Mouse (Mus musculus) CH12.LX (cell line): ENCODE measurements around the gene Prickle4. TPM values are rescaled to one million over a fixed set of nuclear protein-coding genes. Genes with fewer than 3 reads are reported as not detected.

Experiments used
- DNase-seq: peaks from one replicate; pipeline ENCODE4 v3.0.0-alpha.2; 2013; ENCODE audit errors: extremely low read depth
- H3K27ac ChIP-seq: 2 replicates; pipeline ENCODE4 v1.5.1; 2012; ENCODE audit warnings: low read depth, mild to moderate bottlenecking, control low read depth, moderate library complexity; ENCODE audit not compliant: insufficient read depth
- H3K27me3 ChIP-seq: replicated peaks from 2 replicates; pipeline ENCODE3; 2012; ENCODE audit warnings: inconsistent platforms
- H3K36me3 ChIP-seq, 2 experiments: replicated peaks in 1 of 2; 2 replicates each; pipeline versions ENCODE3 to v1.6.1; 2012; ENCODE audit warnings: inconsistent platforms in 1 of 2, low read length in 1 of 2, mild to moderate bottlenecking in 1 of 2, mixed read lengths in 1 of 2, moderate library complexity in 1 of 2; ENCODE audit not compliant: control insufficient read depth in 1 of 2, insufficient read depth in 1 of 2
- H3K4me1 ChIP-seq, 2 experiments: 2 replicates each; pipeline ENCODE4 v1.6.1; 2012; ENCODE audit warnings: inconsistent platforms in 1 of 2, moderate library complexity in 1 of 2; ENCODE audit not compliant: insufficient read depth in 2 of 2, control insufficient read depth in 1 of 2
- H3K4me2 ChIP-seq: 2 replicates; pipeline ENCODE4 v1.6.1; 2012; ENCODE audit warnings: low read depth, mild to moderate bottlenecking, control low read depth; ENCODE audit not compliant: poor library complexity, insufficient read depth, severe bottlenecking
- H3K4me3 ChIP-seq, 3 experiments: fragments of 150-350 bp in 1 of 3; sonication (generic) in 1 of 3; replicated peaks in 1 of 3; 2 replicates each; pipeline versions ENCODE3 to v1.5.1; 2011 to 2012; ENCODE audit warnings: low read depth in 2 of 3, low read length in 2 of 3, mild to moderate bottlenecking in 2 of 3, moderate library complexity in 2 of 3, control low read depth in 1 of 3, improper control_type of control experiment in 1 of 3, inconsistent platforms in 1 of 3, mixed read lengths in 1 of 3; ENCODE audit not compliant: poor library complexity in 1 of 3
- H3K79me2 ChIP-seq: replicated peaks from 2 replicates; pipeline ENCODE4 v1.6.1; 2012; ENCODE audit warnings: mild to moderate bottlenecking, moderate library complexity; ENCODE audit not compliant: control insufficient read depth, poor library complexity, insufficient read depth, severe bottlenecking; ENCODE audit errors: extremely low read depth
- H3K9ac ChIP-seq: 2 replicates; pipeline ENCODE4 v1.6.1; 2012; ENCODE audit warnings: low read depth, mild to moderate bottlenecking, control low read depth, moderate library complexity; ENCODE audit not compliant: insufficient read depth
- H3K9me3 ChIP-seq: replicated peaks from 2 replicates; pipeline ENCODE3; 2012; ENCODE audit warnings: low read length, inconsistent platforms, mixed read lengths
- BHLHE40 ChIP-seq: IDR thresholded peaks from 2 replicates; pipeline ENCODE4 v1.6.1; 2011; ENCODE audit warnings: mild to moderate bottlenecking, low read depth, low read length, improper control_type of control experiment
- CHD2 ChIP-seq: IDR thresholded peaks from 2 replicates; pipeline ENCODE4 v1.6.1; 2011; ENCODE audit warnings: low read length, improper control_type of control experiment
- CTCF ChIP-seq, 2 experiments: IDR thresholded peaks in 1 of 2; conservative IDR thresholded peaks in 1 of 2; 2 replicates each; pipeline ENCODE4 v1.5.1; 2011 to 2012; ENCODE audit warnings: low read depth in 2 of 2, low read length in 2 of 2, improper control_type of control experiment in 1 of 2, inconsistent platforms in 1 of 2, mild to moderate bottlenecking in 1 of 2, moderate library complexity in 1 of 2
- ELF1 ChIP-seq: IDR thresholded peaks from 2 replicates; pipeline ENCODE4 v1.6.1; 2014; ENCODE audit warnings: low read depth, mild to moderate bottlenecking, inconsistent platforms, low read length, improper control_type of control experiment
- EP300 ChIP-seq: IDR thresholded peaks from 2 replicates; pipeline ENCODE4 v1.6.1; 2011; ENCODE audit warnings: low read length, improper control_type of control experiment
- ETS1 ChIP-seq: conservative IDR thresholded peaks from 2 replicates; pipeline ENCODE4 v1.6.1; 2012; ENCODE audit warnings: low read depth, mild to moderate bottlenecking, inconsistent platforms, low read length, improper control_type of control experiment, moderate library complexity
- GABPA ChIP-seq: IDR thresholded peaks from 2 replicates; pipeline ENCODE4 v1.6.1; 2012; ENCODE audit warnings: low read depth, low read length, improper control_type of control experiment, inconsistent platforms; ENCODE audit not compliant: insufficient replicate concordance
- HCFC1 ChIP-seq: IDR thresholded peaks from 2 replicates; pipeline ENCODE4 v1.6.1; 2012; ENCODE audit warnings: low read depth, mild to moderate bottlenecking, inconsistent platforms, low read length, improper control_type of control experiment
- IRF4 ChIP-seq: IDR thresholded peaks from 2 replicates; pipeline ENCODE4 v1.6.1; 2014; ENCODE audit warnings: low read depth, mild to moderate bottlenecking, inconsistent platforms, low read length, improper control_type of control experiment
- JUND ChIP-seq: conservative IDR thresholded peaks from 2 replicates; pipeline ENCODE4 v1.6.1; 2011; ENCODE audit warnings: low read depth, low read length, improper control_type of control experiment
- KAT2A ChIP-seq: IDR thresholded peaks from 2 replicates; pipeline ENCODE4 v1.6.1; 2012; ENCODE audit warnings: low read length, improper control_type of control experiment, inconsistent platforms; ENCODE audit not compliant: insufficient replicate concordance
- MAX ChIP-seq: IDR thresholded peaks from 2 replicates; pipeline ENCODE4 v1.6.1; 2011; ENCODE audit warnings: low read length, improper control_type of control experiment
- MAZ ChIP-seq: IDR thresholded peaks from 2 replicates; pipeline ENCODE4 v1.6.1; 2012; ENCODE audit warnings: low read depth, mild to moderate bottlenecking, inconsistent platforms, low read length, improper control_type of control experiment, moderate library complexity
- MEF2A ChIP-seq: IDR thresholded peaks from 2 replicates; pipeline ENCODE4 v1.6.1; 2014; ENCODE audit warnings: low read depth, mild to moderate bottlenecking, inconsistent platforms, low read length, improper control_type of control experiment, borderline replicate concordance
- MXI1 ChIP-seq: IDR thresholded peaks from 2 replicates; pipeline ENCODE4 v1.6.1; 2011; ENCODE audit warnings: mild to moderate bottlenecking, low read depth, low read length, improper control_type of control experiment
- NRF1 ChIP-seq: IDR thresholded peaks from 2 replicates; pipeline ENCODE4 v1.6.1; 2014; ENCODE audit warnings: low read depth, mild to moderate bottlenecking, inconsistent platforms, low read length, improper control_type of control experiment, moderate library complexity
- PAX5 ChIP-seq: IDR thresholded peaks from 2 replicates; pipeline ENCODE4 v1.6.1; 2012; ENCODE audit warnings: low read length, inconsistent platforms, mixed read lengths
- POLR2A ChIP-seq: IDR thresholded peaks from 2 replicates; pipeline ENCODE4 v1.6.1; 2011; ENCODE audit warnings: low read depth, mild to moderate bottlenecking, improper control_type of control experiment, low read length
- RCOR1 ChIP-seq: conservative IDR thresholded peaks from 2 replicates; pipeline ENCODE4 v1.6.1; 2012; ENCODE audit warnings: low read depth, mild to moderate bottlenecking, inconsistent platforms, low read length, improper control_type of control experiment
- SIN3A ChIP-seq: IDR thresholded peaks from 2 replicates; pipeline ENCODE4 v1.6.1; 2012; ENCODE audit warnings: low read length, improper control_type of control experiment, inconsistent platforms
- SMC3 ChIP-seq: IDR thresholded peaks from 2 replicates; pipeline ENCODE4 v1.6.1; 2011; ENCODE audit warnings: low read depth, low read length, improper control_type of control experiment
- TCF12 ChIP-seq: IDR thresholded peaks from 2 replicates; pipeline ENCODE4 v1.6.1; 2014; ENCODE audit warnings: low read depth, mild to moderate bottlenecking, inconsistent platforms, low read length, improper control_type of control experiment
- UBTF ChIP-seq: IDR thresholded peaks from 2 replicates; pipeline ENCODE4 v1.6.1; 2012; ENCODE audit warnings: low read depth, mild to moderate bottlenecking, inconsistent platforms, low read length, improper control_type of control experiment, moderate library complexity
- USF1 ChIP-seq: IDR thresholded peaks from 2 replicates; pipeline ENCODE4 v1.6.1; 2014; ENCODE audit warnings: low read depth, mild to moderate bottlenecking, inconsistent platforms, low read length, improper control_type of control experiment
- USF2 ChIP-seq: conservative IDR thresholded peaks from 2 replicates; pipeline ENCODE4 v1.6.1; 2011; ENCODE audit warnings: low read depth, low read length, improper control_type of control experiment
- ZMIZ1 ChIP-seq: IDR thresholded peaks from 2 replicates; pipeline ENCODE4 v1.6.1; 2012; ENCODE audit warnings: low read depth, mild to moderate bottlenecking, inconsistent platforms, low read length, improper control_type of control experiment
- ZNF384 ChIP-seq: IDR thresholded peaks from 2 replicates; pipeline ENCODE4 v1.6.1; 2012; ENCODE audit warnings: low read depth, low read length, improper control_type of control experiment, inconsistent platforms
- dilution Hi-C: fragments of 300-500 bp; cut with MboI; formaldehyde crosslinking; loops from 2 replicates; pipeline ENCODE4 v1.14.3; 2020; ENCODE audit warnings: low sequenced_read_pairs; ENCODE audit not compliant: extremely low pct_unique_long_range_greater_than_20kb, extremely low pct_ligation_motif_present
- in situ Hi-C: fragments of 300-500 bp; cut with MboI; formaldehyde crosslinking; loops from 3 replicates; pipeline ENCODE4 v1.14.3; 2019; ENCODE audit warnings: low sequenced_read_pairs, low pct_ligation_motif_present, low pct_unique_long_range_greater_than_20kb, mixed read lengths
- polyA plus RNA-seq: library from polyadenylated mRNA; unstranded; fragments of >175 nt; gene quantifications from 2 replicates; pipeline ENCODE4 v1.2.1, GENCODE M21; 2012; ENCODE audit warnings: low read depth; ENCODE audit not compliant: insufficient read length
- total RNA-seq, 2 experiments: library from RNA; depleted of rRNA; stranded (reverse); fragments of 300-350 nt in 1 of 2; fragments of >200 nt in 1 of 2; gene quantifications; 2 replicates each; pipeline ENCODE4 v1.2.3; 2012 to 2014

Prickle4 gene
- total and polyA plus RNA-seq, 3 experiments, result 0.29 to 0.30 TPM; not detected in 1

GRCm38 (mm10) chr17:47738879-47739798, 44.6 kb upstream of the Prickle4 start (continued):
- TF ChIP-seq POLR2A, result peak; percentile 88
- peak; percentile 83 for TF ChIP-seq MAZ
- 0 out of 2 replicates have a peak, but pooled peaks have one; percentile 41 for TF ChIP-seq KAT2A
- TF ChIP-seq RCOR1, result peak; percentile 68; the same call in 1 of the 2 replicates
- peak; percentile 90 for TF ChIP-seq ETS1
- TF ChIP-seq BHLHE40, result peak; percentile 73
- TF ChIP-seq USF1, result no peak
- TF ChIP-seq HCFC1, result no peak; the same call in 1 of the 2 replicates
- TF ChIP-seq ELF1, result 0 out of 2 replicates have a peak, but pooled peaks have one; percentile 39
- TF ChIP-seq MXI1, result peak; percentile 53

GRCm38 (mm10) chr17:47738066-47738878, 43.7 kb upstream of the Prickle4 start:
- peaks cover 25% of the 10 kb centered on the region for H3K79me2 ChIP-seq
- peak; percentile 91 for DNase-seq
- peaks cover 0 to 15% of the 10 kb centered on the region in 2 experiments for H3K36me3 ChIP-seq
- peaks cover 12 to 33% of the 10 kb centered on the region in 2 experiments for H3K4me1 ChIP-seq
- TF ChIP-seq JUND, result no peak
- no peak; the same call in 1 of the 2 replicates for TF ChIP-seq SMC3
- no peak for TF ChIP-seq MAX
- TF ChIP-seq CTCF (conservative IDR thresholded peaks at IDR 0.05 in 1 of 2, IDR thresholded peaks at IDR 0.05 in 1 of 2; ENCODE audit: low read depth in 2 of 2, low read length in 2 of 2), result peak in 1 of 2 experiments; percentile 8; a peak in 1 of 4 replicates
- peak; percentile 81 for TF ChIP-seq MAZ
- TF ChIP-seq BHLHE40, result peak; percentile 63
- TF ChIP-seq KAT2A, result 0 out of 2 replicates have a peak, but pooled peaks have one; percentile 58
- peak; percentile 45; the same call in 1 of the 2 replicates for TF ChIP-seq UBTF
- TF ChIP-seq ELF1, result peak; percentile 82
- TF ChIP-seq HCFC1, result no peak; the same call in 1 of the 2 replicates
- TF ChIP-seq IRF4, result peak; percentile 59; the same call in 1 of the 2 replicates
- no peak for TF ChIP-seq PAX5
- TF ChIP-seq ZMIZ1, result peak; percentile 17
- peak; percentile 91 for TF ChIP-seq TCF12
- TF ChIP-seq ETS1, result peak; percentile 70
- no peak for TF ChIP-seq ZNF384
- peak; percentile 52 for TF ChIP-seq EP300
- TF ChIP-seq USF2, result no peak
- TF ChIP-seq CHD2, result peak; percentile 93
- TF ChIP-seq NRF1, result peak; percentile 76
- TF ChIP-seq SIN3A, result peak; percentile 69; the same call in 1 of the 2 replicates
- TF ChIP-seq POLR2A, result no peak; the same call in 1 of the 2 replicates
- peak; percentile 79 for TF ChIP-seq MEF2A
- no peak for TF ChIP-seq GABPA
- 0 out of 2 replicates have a peak, but pooled peaks have one; percentile 9 for TF ChIP-seq MXI1
- H3K27me3 ChIP-seq, result no peaks in the 10 kb centered on the region
- in situ Hi-C loops (no loop called here), dilution Hi-C loops (no loop called here)
- H3K4me3 ChIP-seq, result peak overlapping the region; percentile 72 to 87 (median 79)
- peak overlapping the region; percentile 99 for H3K27ac ChIP-seq
- H3K4me2 ChIP-seq, result peak overlapping the region; percentile 78
- H3K9me3 ChIP-seq, result peaks cover 6% of the 10 kb centered on the region
- H3K9ac ChIP-seq, result peak overlapping the region; percentile 98
